Mouse (Mus musculus) liver, embryonic 14.5 days (tissue): ENCODE results near the gene Gpsm3.

Experiments
- CTCF ChIP-seq: IDR thresholded peaks from 2 replicates; pipeline ENCODE4 v1.5.1; 2016; ENCODE audit warnings: antibody characterized with exemption, low read depth, control low read depth
- EP300 ChIP-seq: IDR thresholded peaks from 2 replicates; pipeline ENCODE4 v1.6.1; 2016; ENCODE audit warnings: antibody characterized with exemption, low read depth

GRCm38 (mm10) chr17:34557411-34557810 lies 32.2 kb upstream of the Gpsm3 start:
- TF ChIP-seq CTCF: no peak
- no peak for TF ChIP-seq EP300
